19 mouse cellular contexts compared by ENCODE assay signal in genomic region chr17:32750611-32751010, GRCm38 (mm10). TPM values are rescaled to one million over a fixed set of nuclear protein-coding genes. Genes with fewer than 3 reads are reported as not detected.
DNase-seq lines count a peak whose midpoint lies in the region; ATAC-seq and TF ChIP-seq lines count a peak whose summit lies in the region.
"Had no signal": no experiment of that assay in that cellular context is flagged by ENCODE, and none has a peak within 500 bp of the region (broad histone marks: within the 10 kb centered on the region; RNA-seq: fewer than 3 reads in every experiment).

No protein-coding gene starts in this region.

- no peak overlapping the region for H3K27ac ChIP-seq in ES-E14 (ENCODE audit: insufficient read depth, low read depth, low read length, poor library complexity, severe bottlenecking)
- H3K27ac ChIP-seq in kidney, embryonic 15.5 days, result no peak overlapping the region
- H3K27ac ChIP-seq: embryonic facial prominence, embryonic 10.5 days; forebrain, embryonic 13.5 days; hindbrain, embryonic 15.5 days had no signal

- H3K4me1 ChIP-seq in ES-E14 (ENCODE audit: control insufficient read depth in 2 of 2, insufficient read depth in 2 of 2, low read length in 2 of 2, poor library complexity in 1 of 2), result peaks cover 0 to 8% of the 10 kb centered on the region in 2 experiments; a peak in 2 of 4 replicates
- H3K4me1 ChIP-seq in kidney, embryonic 15.5 days, result no peaks in the 10 kb centered on the region
- H3K4me1 ChIP-seq: embryonic facial prominence, embryonic 10.5 days; forebrain, embryonic 13.5 days; heart, embryonic 12.5 days had no signal

- DNase-seq in testis, postnatal 14 days (ENCODE audit: low spot score), result peak; percentile 8
- DNase-seq in testis, postnatal 10 days (ENCODE audit: low spot score), result no peak
- peak; percentile 62 for DNase-seq in ES-E14 (ENCODE audit: low read depth, low spot score)
- DNase-seq in retina, embryonic 14.5 days (ENCODE audit: low spot score), result peak; percentile 14
- no peak for DNase-seq in ovary, postnatal 36 days (ENCODE audit: low spot score)
- DNase-seq: adrenal gland, postnatal 14 days; cerebellum, adult 18-20 months; cerebellum, adult 9-11 months; cerebellum, postnatal 36 days; forebrain, postnatal 0 days; gastrocnemius, postnatal 14 days; heart, postnatal 36 days had no signal

- H3K9me3 ChIP-seq in ES-E14 (ENCODE audit: control insufficient read depth, insufficient read depth, low read depth, low read length), result no peaks in the 10 kb centered on the region
- H3K9me3 ChIP-seq in kidney, embryonic 15.5 days (replicated peaks), result no peaks in the 10 kb centered on the region
- H3K9me3 ChIP-seq: embryonic facial prominence, embryonic 10.5 days; forebrain, embryonic 13.5 days; heart, embryonic 12.5 days; hindbrain, embryonic 15.5 days had no signal

- in situ Hi-C loops in ES-E14 (cut with MboI; ENCODE audit: low sequenced_read_pairs in 2 of 2, unreplicated experiment in 2 of 2), result no loop called here

- WGBS in kidney, embryonic 15.5 days, result 40% methylated on average over 5 of the region's 5 CpGs

- ATAC-seq in kidney, embryonic 15.5 days (replicated peaks; ENCODE audit: low FRiP score), result no peak
- ATAC-seq: activated CD4-positive, CD25-positive, alpha-beta regulatory T cell, adult 4 months; forebrain, embryonic 13.5 days; forebrain, postnatal 0 days; inflammation-experienced regulatory T-cells, adult 6 months had no signal

- H3K4me3 ChIP-seq in ES-E14 (ENCODE audit: insufficient read depth in 1 of 2, low read depth in 1 of 2, low read length in 2 of 2, poor library complexity in 1 of 2, severe bottlenecking in 1 of 2), result peak overlapping the region in 1 of 2 experiments; percentile 51; a peak in 2 of 4 replicates
- no peak overlapping the region for H3K4me3 ChIP-seq in kidney, embryonic 15.5 days (replicated peaks)
- H3K4me3 ChIP-seq: embryonic facial prominence, embryonic 10.5 days; forebrain, embryonic 13.5 days; heart, embryonic 12.5 days; hindbrain, embryonic 15.5 days had no signal

- H3K9ac ChIP-seq in ES-E14 (ENCODE audit: insufficient read depth, low read depth, low read length, poor library complexity, severe bottlenecking), result no peak overlapping the region
- no peak overlapping the region for H3K9ac ChIP-seq in kidney, embryonic 15.5 days
- H3K9ac ChIP-seq: forebrain, embryonic 13.5 days; forebrain, postnatal 0 days; heart, embryonic 12.5 days; hindbrain, embryonic 15.5 days had no signal

- H3K4me2 ChIP-seq in kidney, embryonic 15.5 days, result no peak overlapping the region
- H3K4me2 ChIP-seq: forebrain, embryonic 13.5 days; heart, embryonic 12.5 days; hindbrain, embryonic 15.5 days had no signal

- no peaks in the 10 kb centered on the region for H3K36me3 ChIP-seq in ES-E14 (ENCODE audit: control insufficient read depth, insufficient read depth, low read length, poor library complexity, severe bottlenecking)
- no peaks in the 10 kb centered on the region for H3K36me3 ChIP-seq in kidney, embryonic 15.5 days
- H3K36me3 ChIP-seq: embryonic facial prominence, embryonic 10.5 days; heart, embryonic 12.5 days; hindbrain, embryonic 15.5 days had no signal

- H3K27me3 ChIP-seq in kidney, embryonic 15.5 days, result no peaks in the 10 kb centered on the region
- H3K27me3 ChIP-seq: forebrain, embryonic 13.5 days; heart, embryonic 12.5 days; hindbrain, embryonic 15.5 days had no signal

TF ChIP-seq in ES-E14, 5 proteins besides CTCF, POLR2A, EP300 and RAD21:
- TF ChIP-seq ZNF384 (IDR thresholded peaks at IDR 0.05; ENCODE audit: low read depth, low read length), result no peak
- no peak for TF ChIP-seq ZC3H11A (IDR thresholded peaks at IDR 0.05; ENCODE audit: borderline replicate concordance, low read depth, low read length)
- no peak for TF ChIP-seq MAFK (IDR thresholded peaks at IDR 0.05; ENCODE audit: insufficient read depth, low read depth, low read length)
- TF ChIP-seq CHD2 (IDR thresholded peaks at IDR 0.05; ENCODE audit: low read depth, low read length), result no peak
- no peak for TF ChIP-seq HCFC1 (IDR thresholded peaks at IDR 0.05; ENCODE audit: borderline replicate concordance, insufficient read depth, low read length)

RNA-seq across cellular contexts. Expression of gene Zfp871, which starts 37.5 kb away (rescaled TPM):
- total RNA-seq in ES-E14 (2012; rRNA removed), result 21.6 and 21.9 TPM in 2 replicates
- 31.2 and 33.4 TPM in 2 replicates for polyA plus RNA-seq in kidney, embryonic 15.5 days (2015; fragmentation: Nextera tagmentation; extraction: Ambion mirVana)

RNA-seq across cellular contexts. Expression of gene Zfp811, which starts 59.1 kb away (rescaled TPM):
- 1.6 and 2.1 TPM in 2 replicates for total RNA-seq in ES-E14 (2012; rRNA removed)
- 3.0 TPM in 2 replicates for polyA plus RNA-seq in kidney, embryonic 15.5 days (2015; fragmentation: Nextera tagmentation; extraction: Ambion mirVana)

Comparison
In these comparisons a context has a peak if more than half of its experiments do, and no peak if none do; other contexts are left out.
1. DNase-seq: peak in testis, postnatal 14 days (single experiment), ES-E14 (single experiment) and retina, embryonic 14.5 days (single experiment); none in testis, postnatal 10 days (single experiment) and ovary, postnatal 36 days (single experiment).